Mouse (Mus musculus) CD4-positive, CD25-positive, alpha-beta regulatory T cell, adult 2 months (primary cell): ENCODE measurements at regions not wholly inside any gene's neighbourhood (a gene's known extent, or its start where the extent isn't known, plus 50 kb on each side); places are given as distances from the start of the nearest gene placed in this dataset.
"Not testable (repeated sequence)": the region's sequence is repeated elsewhere in the genome, so short reads cannot be mapped to it uniquely, and the experiment has no call there.

Experiments used
- DNase-seq: peaks from one replicate; pipeline ENCODE4 v3.0.0-alpha.2; 2012; ENCODE audit warnings: low read depth, low spot score

GRCm38 (mm10) chr3:22285904-22286303, 209.5 kb downstream of the Tbl1xr1 start:
- no peak for DNase-seq

- no peak for DNase-seq
Measured at GRCm38 (mm10) chr3:22293466-22293865, 217.0 kb downstream of the Tbl1xr1 start.

DNA sequence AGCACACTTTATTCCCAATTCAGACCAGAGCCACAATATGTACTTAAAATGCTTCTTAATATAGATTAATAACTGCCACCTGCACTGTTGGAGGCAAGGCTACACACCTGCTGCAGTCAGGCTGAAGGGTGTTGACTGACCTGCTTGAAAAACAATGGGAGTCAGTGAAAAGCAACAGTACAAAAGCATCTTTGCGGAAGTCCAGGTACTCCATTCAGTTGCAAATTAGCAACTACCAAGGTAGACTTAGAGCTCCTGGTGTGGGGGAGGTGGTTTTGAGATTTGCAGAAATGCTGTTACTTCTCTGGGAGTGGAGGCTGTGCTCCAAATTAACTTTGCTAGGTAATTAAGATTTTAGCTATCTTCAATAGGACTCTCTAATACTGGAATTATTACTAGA, 217.6 kb downstream of the Tbl1xr1 start:
- not testable (repeated sequence) for DNase-seq

DNA sequence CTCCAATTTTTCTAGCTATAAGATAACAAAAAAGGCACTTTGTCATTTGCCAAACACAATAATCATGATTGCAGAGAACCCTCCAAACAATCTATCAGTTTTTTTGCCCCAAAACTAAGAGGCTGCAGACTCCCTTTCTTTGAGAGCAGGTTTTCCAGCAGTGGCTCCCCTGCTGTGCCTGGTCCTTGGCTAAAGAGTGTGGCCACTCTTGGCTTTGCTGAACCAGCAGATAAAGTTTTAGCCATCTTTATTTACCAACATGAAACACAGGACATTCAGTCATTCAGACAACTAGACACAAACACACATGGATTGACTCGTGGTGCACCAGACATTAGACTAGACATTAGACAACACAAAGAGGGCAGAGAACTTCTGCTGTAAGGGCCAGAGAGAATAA, 220.5 kb downstream of the Tbl1xr1 start:
- not testable (repeated sequence) for DNase-seq

DNA sequence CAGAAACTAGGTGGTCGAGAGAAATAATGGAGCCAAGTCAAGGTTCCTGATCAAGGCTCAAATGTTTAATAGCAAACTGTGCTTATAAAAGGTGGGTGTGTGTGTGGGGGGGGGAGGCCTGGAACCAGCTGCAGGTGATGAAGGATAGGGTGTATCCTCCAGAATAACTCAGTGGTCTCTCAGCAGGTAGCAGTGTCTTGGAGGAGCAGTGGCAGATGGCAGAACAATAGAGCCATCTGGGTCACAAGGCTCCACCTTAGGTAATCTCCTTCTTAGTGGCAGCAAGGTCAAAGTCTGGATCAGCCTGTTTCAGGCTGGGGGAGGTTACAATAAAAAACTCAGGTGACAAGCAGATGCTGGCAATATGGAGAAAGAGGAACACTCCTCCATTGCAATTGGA, 221.4 kb downstream of the Tbl1xr1 start:
- DNase-seq: not testable (repeated sequence)

DNA sequence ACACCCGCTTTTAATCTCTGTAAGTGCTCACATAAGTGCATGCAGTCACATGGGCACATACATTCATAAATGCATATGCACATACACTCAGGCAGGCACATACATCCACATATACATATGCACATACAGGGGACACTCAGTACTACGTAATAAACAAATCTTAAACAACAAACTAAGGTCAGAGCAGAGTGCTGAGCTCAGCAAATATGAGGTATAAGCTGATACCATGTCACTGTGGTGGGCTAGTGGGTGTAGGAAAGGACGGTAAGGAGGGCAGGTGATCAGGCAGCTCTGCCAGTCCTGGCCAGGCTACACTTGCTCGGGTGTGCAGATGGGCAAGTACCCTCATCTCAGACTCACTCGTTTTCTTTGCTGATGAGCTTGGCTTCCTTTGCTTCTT, 224.1 kb downstream of the Tbl1xr1 start:
- no peak for DNase-seq

DNA sequence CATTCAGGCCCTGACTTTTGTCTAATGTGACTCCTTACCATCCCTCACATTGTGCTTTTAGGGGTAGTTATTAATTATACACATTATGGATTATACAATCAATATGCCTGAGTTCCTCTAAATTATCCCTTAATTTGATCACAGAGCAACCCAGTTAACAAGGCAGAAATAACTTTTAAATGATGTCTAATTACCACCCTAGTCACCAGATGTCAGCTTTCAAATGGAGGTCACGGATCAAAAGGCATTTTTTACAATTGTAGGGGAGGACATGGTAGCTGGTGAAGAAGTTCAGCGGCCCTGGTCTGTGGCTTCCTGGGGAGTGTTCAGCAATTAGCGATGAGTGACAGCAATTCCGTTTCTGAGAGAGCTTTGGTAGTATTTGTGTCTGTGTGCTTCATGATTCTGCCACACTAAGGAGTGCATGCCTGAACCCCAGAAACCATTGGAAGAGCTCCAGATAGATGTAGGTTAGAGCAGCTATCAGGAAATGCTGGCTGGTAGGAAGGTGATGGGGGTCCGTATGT, 225.6 kb downstream of the Tbl1xr1 start:
- no peak for DNase-seq

DNA sequence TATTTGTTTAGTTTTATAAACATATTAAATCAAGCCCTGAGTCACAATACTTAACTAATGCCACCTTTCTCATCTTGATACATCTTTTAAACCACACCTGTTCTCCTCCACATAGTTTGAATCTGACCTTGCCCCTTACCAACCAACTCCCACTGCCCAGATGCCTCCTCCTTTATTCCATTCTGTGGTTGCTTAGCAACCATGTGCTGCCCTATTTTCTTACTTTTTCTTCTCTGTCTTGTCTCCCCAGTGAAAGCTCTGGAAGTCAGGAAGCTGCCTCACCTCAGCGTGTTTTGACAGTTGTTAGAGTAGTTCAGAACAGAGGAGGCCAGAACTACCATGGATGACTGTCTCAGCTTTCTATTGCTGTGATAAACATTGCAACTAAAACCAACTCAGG, 227.7 kb downstream of the Tbl1xr1 start:
- DNase-seq: no peak

DNA sequence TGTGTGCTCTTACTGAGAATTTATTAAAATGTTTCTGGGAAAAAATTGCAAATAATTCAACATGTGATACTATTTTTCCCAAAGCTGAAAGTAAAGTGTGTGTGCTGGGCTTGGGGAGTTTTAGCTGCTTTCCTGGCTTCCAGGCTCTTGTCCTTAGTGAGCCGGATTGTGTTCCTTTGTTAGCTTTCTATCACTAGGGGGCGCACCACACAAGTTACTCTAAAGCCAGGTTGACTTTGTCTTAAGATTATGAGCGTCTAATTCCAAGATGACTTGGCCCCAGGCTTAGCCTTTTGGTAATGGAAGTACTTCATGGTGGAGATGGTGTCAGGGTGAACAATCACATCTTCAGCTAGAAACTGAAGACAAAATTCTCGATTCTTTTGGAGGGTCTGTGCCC, 230.2 kb downstream of the Tbl1xr1 start:
- peak; percentile 36 for DNase-seq

DNA sequence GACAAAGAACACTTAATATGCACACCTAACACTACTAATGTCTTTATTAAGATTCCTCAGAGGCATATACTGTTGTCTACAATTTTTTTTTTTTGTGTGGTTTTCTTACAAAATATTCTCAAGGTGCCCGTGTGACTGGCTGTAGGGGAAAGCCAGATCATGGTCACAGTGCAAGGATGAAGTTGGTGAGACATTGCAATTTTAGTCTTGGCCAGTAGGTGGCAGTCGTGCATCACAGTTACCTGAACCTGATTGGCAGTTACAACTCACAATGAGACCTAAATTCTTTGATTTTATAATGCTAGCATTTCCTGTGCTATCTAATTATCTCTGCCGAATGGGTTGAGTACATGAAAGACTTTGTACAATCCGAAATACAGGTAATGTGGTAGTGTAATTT, 232.5 kb downstream of the Tbl1xr1 start:
- peak; percentile 74 for DNase-seq

GRCm38 (mm10) chr3:22316466-22317185, 240.2 kb downstream of the Tbl1xr1 start:
- DNase-seq: no peak

DNA sequence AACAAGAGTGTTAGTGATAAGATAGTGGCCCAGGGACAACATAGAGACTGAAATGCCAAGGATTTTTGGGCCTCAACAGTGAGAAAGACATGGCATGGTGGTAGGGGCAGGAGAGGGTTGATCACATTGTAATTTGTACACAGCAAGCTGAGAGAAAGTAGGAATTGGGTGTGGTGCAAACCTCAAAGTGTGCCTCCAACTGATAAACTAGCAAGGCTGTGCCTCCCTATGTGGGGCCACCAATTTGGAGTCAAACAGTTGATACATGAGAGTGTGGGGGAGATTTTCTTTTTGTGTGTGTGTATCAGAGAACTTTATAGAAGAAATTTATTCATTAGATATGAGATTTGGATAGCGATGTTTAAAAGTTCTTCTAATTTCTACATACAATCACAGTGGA, 244.0 kb downstream of the Tbl1xr1 start:
- not testable (repeated sequence) for DNase-seq

- DNase-seq: no peak
Measured at GRCm38 (mm10) chr3:22331240-22331639, 254.8 kb downstream of the Tbl1xr1 start.
